Mouse (Mus musculus) erythroblast, embryonic 14.5 days (primary cell): ENCODE data around the gene Gstt2.

Experiments
- GATA1 ChIP-seq: IDR thresholded peaks from 2 replicates; pipeline ENCODE4 v1.6.1; 2012; ENCODE audit warnings: low read length, inconsistent platforms, mixed read lengths
- TAL1 ChIP-seq: IDR thresholded peaks from 3 replicates; pipeline ENCODE4 v1.6.1; 2012; ENCODE audit warnings: low read length, inconsistent platforms, mixed read lengths

DNA sequence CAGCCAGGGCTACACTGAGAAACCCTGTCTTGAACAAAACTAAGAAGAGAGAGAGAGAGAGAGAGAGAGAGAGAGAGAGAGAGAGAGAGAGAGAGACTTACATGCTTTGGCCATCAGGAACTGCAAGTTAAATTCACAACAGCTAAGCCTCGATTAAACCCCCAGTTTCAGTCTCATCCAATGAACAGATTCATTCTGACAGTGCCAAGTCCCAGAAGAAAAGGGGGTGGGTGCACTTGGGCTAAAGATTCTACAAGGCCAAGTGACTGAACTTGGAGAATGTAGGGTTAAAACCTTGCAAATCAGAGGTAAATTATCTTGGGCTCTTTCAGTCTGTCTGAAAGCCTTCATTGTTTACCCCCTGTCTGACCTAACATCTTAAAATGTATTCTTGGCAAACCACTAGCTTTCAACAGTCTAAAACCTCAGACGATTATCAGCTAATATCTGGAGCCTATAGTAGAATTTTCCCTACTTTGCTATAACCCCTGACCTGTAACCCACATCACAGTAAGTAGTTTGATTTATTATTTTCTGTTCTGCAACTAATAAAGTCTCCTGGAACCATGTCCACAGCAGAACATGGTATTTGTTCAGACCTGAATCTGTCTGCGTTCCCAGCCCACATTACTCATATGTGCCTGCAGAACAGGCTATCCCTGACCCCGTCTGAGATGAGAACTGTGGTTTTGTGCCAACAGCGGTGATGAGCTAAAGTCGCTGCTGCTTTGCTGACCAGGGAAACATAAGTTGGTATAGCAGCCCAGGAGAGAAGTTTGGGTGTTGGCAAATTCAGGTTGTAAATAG is 43.8 kb upstream of the Gstt2 start:
- TF ChIP-seq GATA1, result no peak
- no peak for TF ChIP-seq TAL1
